Mouse (Mus musculus) cerebellum, adult (tissue): Measurements from ENCODE around the gene Sytl2.
A peak's percentile ranks its signal among the peaks of the same experiment; 100 is the strongest.

Experiments used
- ATAC-seq: cut with Nextera tagmentation; 2 replicates; pipeline ENCODE4 v1.9.2; 2017; ENCODE audit warnings: mild to moderate bottlenecking, moderate library complexity, mixed read lengths; ENCODE audit not compliant: insufficient number of reproducible peaks, low FRiP score, low TSS enrichment

The Sytl2 gene

GRCm38 (mm10) chr7:90456149-90456844 lies 154.2 kb downstream of the Sytl2 start:
- no peak for ATAC-seq

GRCm38 (mm10) chr7:90456845-90457468 lies 154.9 kb downstream of the Sytl2 start, which contains the start of gene Tmem126a:
Gene Tmem126a (minus strand): TSS chr7:90457229.
- ATAC-seq, result peak; percentile 98

- ATAC-seq, result 0 out of 2 replicates have a peak, but pooled peaks have one; percentile 5
Measured at GRCm38 (mm10) chr7:90457517-90457916, 155.5 kb downstream of the Sytl2 start.
